Mouse (Mus musculus) liver, adult 2 months (tissue): ENCODE results near the gene Tet3.

ENCODE experiments used
- CTCF ChIP-seq: fragments of 200-500 bp; IDR thresholded peaks from 2 replicates; pipeline ENCODE4 v1.5.1; 2011; ENCODE audit warnings: low read depth, low read length, control low read depth
- POLR2A ChIP-seq: fragments of 200-500 bp; IDR thresholded peaks from 2 replicates; pipeline ENCODE4 v1.6.1; 2011; ENCODE audit warnings: low read length, control low read depth; ENCODE audit not compliant: insufficient read depth; ENCODE audit errors: extremely low read depth

GRCm38 (mm10) chr6:83317108-83317741 lies 141.7 kb downstream of the Tet3 start:
- TF ChIP-seq CTCF: peak; percentile 84
- TF ChIP-seq POLR2A: no peak
